Mouse (Mus musculus) activated CD4-positive, CD25-positive, alpha-beta regulatory T cell (primary cell): ENCODE measurements around the gene Olfr837. TPM values are rescaled to one million over a fixed set of nuclear protein-coding genes. Genes with fewer than 3 reads are reported as not detected.

Source experiments
- polyA plus RNA-seq, 2 experiments: library from polyadenylated mRNA; unstranded; fragments of 100-300 nt; shearing (Covaris generic); gene quantifications; one replicate each; pipeline ENCODE4 v1.2.1; 2017

Olfr837 gene
- polyA plus RNA-seq, result not detected

DNA sequence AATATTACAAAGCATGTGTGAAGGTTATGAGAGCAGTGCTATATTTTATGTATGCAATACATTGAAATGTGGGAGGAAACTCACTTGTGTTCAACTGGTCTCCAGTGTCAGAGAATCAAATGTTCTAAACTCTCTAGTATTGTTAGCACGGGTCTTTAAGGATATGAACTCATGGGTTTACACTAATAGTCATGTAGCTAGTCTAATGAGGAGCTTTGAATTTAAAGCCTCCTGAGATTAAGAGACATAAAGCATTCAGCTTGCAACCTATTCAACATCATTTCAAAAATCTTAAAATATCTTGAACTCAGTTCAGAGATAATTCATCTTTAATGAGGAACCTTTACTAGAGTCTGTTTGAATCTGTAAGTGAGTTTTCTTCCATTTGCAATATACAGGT is at the start of gene Olfr837:
Olfr837 (plus strand) TSS at position 301 of the 400 bp plus-strand sequence.

DNA sequence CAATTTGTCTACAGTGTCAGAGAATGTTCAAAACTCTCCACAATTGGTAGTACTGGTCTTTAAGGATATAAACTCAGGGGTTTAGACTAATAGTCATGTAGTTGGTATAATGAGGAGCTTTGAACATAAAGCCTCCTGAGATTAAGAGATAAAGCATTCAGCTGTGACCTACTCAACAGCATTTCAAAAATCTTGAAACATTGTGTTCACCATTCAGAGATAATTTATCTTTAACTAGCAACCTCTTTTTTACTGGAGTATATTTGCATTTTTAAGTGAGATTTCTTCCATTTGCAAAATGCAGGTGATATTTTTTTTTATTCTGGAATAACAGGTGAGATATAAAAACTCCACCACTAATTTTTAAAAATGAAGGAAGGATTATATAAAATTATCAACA is 16.0 kb upstream of the Olfr837 start, which contains the start of gene Olfr836:
Olfr836 (plus strand) TSS at position 301 of the 400 bp plus-strand sequence.

DNA sequence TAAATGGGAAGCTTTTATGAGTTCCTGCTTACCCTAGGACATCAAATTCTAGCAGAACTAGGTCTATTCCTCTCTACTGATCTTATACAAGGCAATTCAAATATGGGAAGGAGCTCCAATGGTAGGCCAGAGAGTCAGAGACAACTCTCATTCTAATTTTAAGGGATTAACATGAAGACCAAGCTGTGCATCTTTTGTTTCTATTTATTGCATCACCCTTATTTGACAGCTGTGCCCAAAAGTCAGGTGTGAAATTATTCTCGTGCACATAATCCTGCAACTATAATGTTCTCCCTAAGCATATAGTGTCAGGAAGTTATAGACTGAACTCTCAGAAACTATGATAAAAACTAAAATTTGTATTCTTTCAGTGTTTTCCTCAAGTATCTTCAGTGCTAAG is 41.1 kb downstream of the Olfr837 start, which contains the start of gene Olfr839-ps1:
Olfr839-ps1 (minus strand) TSS at position 101 of the 400 bp plus-strand sequence.

Other genes starting within 250 kb of the Olfr837 start
- under 1 TPM in 1 of 2 experiments, not detected in 1; 0.05 TPM for gene Olfr832, start 199.2 kb upstream of the Olfr837 start, polyA plus RNA-seq
- gene Olfr834, start 148.3 kb upstream of the Olfr837 start, polyA plus RNA-seq, result not detected
- gene Olfr835, start 103.6 kb upstream of the Olfr837 start, polyA plus RNA-seq, result not detected
- gene Olfr836, start 15.9 kb upstream of the Olfr837 start, polyA plus RNA-seq, result not detected
- gene Olfr839-ps1, start 41.0 kb downstream of the Olfr837 start, polyA plus RNA-seq, result under 1 TPM in 1 of 2 experiments, not detected in 1; 0.04 TPM
- gene Olfr843, start 115.7 kb downstream of the Olfr837 start, polyA plus RNA-seq, result under 1 TPM in 1 of 2 experiments, not detected in 1; 0.12 TPM
- gene Olfr844, start 180.0 kb downstream of the Olfr837 start, polyA plus RNA-seq, result not detected
- not detected for gene Olfr845, start 200.1 kb downstream of the Olfr837 start, polyA plus RNA-seq
- gene Olfr846, start 227.7 kb downstream of the Olfr837 start, polyA plus RNA-seq, result not detected
- not detected for gene Olfr847, start 242.4 kb downstream of the Olfr837 start, polyA plus RNA-seq